Mouse (Mus musculus) megakaryocyte, embryonic 14.5 days (primary cell): ENCODE measurements around the gene Adam17. TPM values are rescaled to one million over a fixed set of nuclear protein-coding genes. Genes with fewer than 3 reads are reported as not detected.

ENCODE experiments used
- H3K27me3 ChIP-seq: replicated peaks from 2 replicates; pipeline ENCODE3; 2012; ENCODE audit warnings: inconsistent platforms
- H3K36me3 ChIP-seq: replicated peaks from 2 replicates; pipeline ENCODE3; 2012; ENCODE audit warnings: low read length, inconsistent platforms, mixed read lengths
- H3K4me1 ChIP-seq: 2 replicates; pipeline ENCODE4 v1.6.1; 2012; ENCODE audit warnings: inconsistent platforms
- H3K4me3 ChIP-seq: replicated peaks from 2 replicates; pipeline ENCODE3; 2012; ENCODE audit warnings: moderate library complexity, mild to moderate bottlenecking, inconsistent platforms
- H3K9me3 ChIP-seq: 2 replicates; pipeline ENCODE4 v1.6.1; 2012; ENCODE audit warnings: inconsistent platforms
- FLI1 ChIP-seq: IDR thresholded peaks from 2 replicates; pipeline ENCODE4 v1.6.1; 2012; ENCODE audit warnings: low read length, inconsistent platforms, mixed read lengths
- GATA1 ChIP-seq: IDR thresholded peaks from 3 replicates; pipeline ENCODE4 v1.6.1; 2012; ENCODE audit warnings: mixed read lengths, low read length, inconsistent platforms, borderline replicate concordance
- polyA plus RNA-seq: library from polyadenylated mRNA; stranded (reverse); fragments of >175 nt; gene quantifications from 2 replicates; pipeline ENCODE4 v1.2.3, GENCODE M21; 2012; ENCODE audit warnings: low replicate concordance; ENCODE audit not compliant: insufficient read depth

The Adam17 gene
- polyA plus RNA-seq, 1 experiment = 12.1 TPM

DNA sequence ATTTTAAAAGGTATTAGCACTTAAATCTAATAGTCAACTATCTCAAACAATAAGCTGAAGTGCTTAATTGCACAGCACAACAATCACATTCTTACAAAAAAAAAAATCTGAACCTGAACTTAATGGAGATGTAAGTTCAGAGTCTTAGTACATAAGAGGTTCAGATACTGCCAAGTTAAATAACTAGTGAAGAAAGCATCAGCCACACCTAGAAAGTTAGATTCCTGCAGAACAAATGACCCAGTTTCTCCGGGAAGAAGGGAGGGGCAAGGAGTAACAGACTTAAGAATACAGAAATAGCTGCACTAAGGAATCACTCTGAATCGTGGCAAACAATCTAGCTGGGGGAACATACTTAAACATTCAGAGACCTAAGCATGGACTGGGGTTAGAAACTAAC, 10.7 kb downstream of the Adam17 start:
- no peaks in the 10 kb centered on the region for H3K9me3 ChIP-seq
- no peak overlapping the region for H3K4me3 ChIP-seq
- peaks cover 49% of the 10 kb centered on the region for H3K36me3 ChIP-seq
- H3K4me1 ChIP-seq = 0 out of 2 replicates have a peak, but pooled peaks cover 3% of the 10 kb centered on the region
- TF ChIP-seq GATA1 = no peak
- TF ChIP-seq FLI1 = no peak
- no peaks in the 10 kb centered on the region for H3K27me3 ChIP-seq

GRCm38 (mm10) chr12:21353681-21354080, 19.8 kb downstream of the Adam17 start:
- no peaks in the 10 kb centered on the region for H3K4me1 ChIP-seq
- no peaks in the 10 kb centered on the region for H3K27me3 ChIP-seq
- peaks cover 69% of the 10 kb centered on the region for H3K36me3 ChIP-seq
- H3K9me3 ChIP-seq = no peaks in the 10 kb centered on the region
- H3K4me3 ChIP-seq = no peak overlapping the region
- TF ChIP-seq GATA1 (no peak), FLI1 (no peak)

- TF ChIP-seq FLI1 (no peak), GATA1 (no peak)
- H3K4me3 ChIP-seq = no peak overlapping the region
- no peaks in the 10 kb centered on the region for H3K4me1 ChIP-seq
- no peaks in the 10 kb centered on the region for H3K9me3 ChIP-seq
- no peaks in the 10 kb centered on the region for H3K27me3 ChIP-seq
- H3K36me3 ChIP-seq = peaks cover 81% of the 10 kb centered on the region
Observed at GRCm38 (mm10) chr12:21350113-21350876, 23.1 kb downstream of the Adam17 start.

DNA sequence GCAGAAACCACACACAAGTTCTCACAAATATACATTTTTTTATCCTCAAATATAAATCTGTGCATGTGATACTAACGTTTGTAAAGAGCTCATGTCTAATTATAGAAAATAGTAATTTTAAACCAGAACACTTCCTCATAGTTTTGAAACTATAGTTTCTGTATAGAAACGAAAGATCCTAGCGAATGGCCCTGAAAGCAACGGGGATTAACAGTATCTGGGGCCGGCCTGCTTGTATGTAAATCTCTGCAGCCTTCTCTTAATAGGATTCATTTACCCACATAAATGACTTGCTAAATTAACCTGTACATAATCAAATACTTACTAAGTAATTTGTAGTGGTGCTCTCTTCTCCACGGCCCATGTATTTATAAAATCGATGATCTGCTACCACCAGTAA, 26.5 kb downstream of the Adam17 start:
- H3K4me1 ChIP-seq = no peaks in the 10 kb centered on the region
- peaks cover 78% of the 10 kb centered on the region for H3K36me3 ChIP-seq
- TF ChIP-seq FLI1 (no peak), GATA1 (no peak)
- no peaks in the 10 kb centered on the region for H3K9me3 ChIP-seq
- no peak overlapping the region for H3K4me3 ChIP-seq
- no peaks in the 10 kb centered on the region for H3K27me3 ChIP-seq

- H3K36me3 ChIP-seq = peaks cover 80% of the 10 kb centered on the region
- 0 out of 2 replicates have a peak, but pooled peaks cover 3% of the 10 kb centered on the region for H3K4me1 ChIP-seq
- TF ChIP-seq GATA1 (no peak), FLI1 (no peak)
- H3K4me3 ChIP-seq = no peak overlapping the region
- H3K9me3 ChIP-seq = no peaks in the 10 kb centered on the region
- no peaks in the 10 kb centered on the region for H3K27me3 ChIP-seq
Observed at GRCm38 (mm10) chr12:21340674-21341073, 32.8 kb downstream of the Adam17 start.

- Histone ChIP-seq H3K36me3 (peaks cover 87% of the 10 kb centered on the region), H3K4me1 (peaks cover 9% of the 10 kb centered on the region; the same call in 1 of the 2 replicates), H3K4me3 (no peak overlapping the region), H3K27me3 (no peaks in the 10 kb centered on the region), H3K9me3 (no peaks in the 10 kb centered on the region)
- TF ChIP-seq FLI1 (no peak), GATA1 (no peak)
Observed at GRCm38 (mm10) chr12:21337171-21337570, 36.3 kb downstream of the Adam17 start.

- Histone ChIP-seq H3K27me3 (no peaks in the 10 kb centered on the region), H3K4me1 (peaks cover 21% of the 10 kb centered on the region), H3K4me3 (no peak overlapping the region), H3K9me3 (no peaks in the 10 kb centered on the region), H3K36me3 (peaks cover 89% of the 10 kb centered on the region)
- TF ChIP-seq GATA1 (no peak), FLI1 (no peak)
Observed at GRCm38 (mm10) chr12:21335869-21336268, 37.6 kb downstream of the Adam17 start.

DNA sequence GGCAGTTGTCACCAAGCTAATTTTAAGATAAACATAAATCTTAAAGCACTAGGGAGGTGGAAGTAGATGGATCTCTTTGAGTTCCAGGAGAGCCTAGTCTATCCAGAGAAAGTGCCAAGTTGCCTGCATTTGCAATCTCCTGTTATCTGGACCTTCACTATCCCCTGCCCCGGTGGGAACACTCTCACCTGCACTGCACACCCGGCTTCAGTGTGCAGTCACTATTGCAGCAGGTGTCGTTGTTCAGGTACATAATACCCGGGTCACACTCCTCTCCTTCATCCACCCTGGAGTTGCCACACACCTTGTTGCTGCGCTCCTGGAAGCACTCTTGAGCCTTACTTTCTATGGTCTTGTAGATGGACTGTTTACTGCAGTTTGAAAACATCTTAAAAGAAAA, 39.7 kb downstream of the Adam17 start:
- no peak for TF ChIP-seq GATA1
- TF ChIP-seq FLI1 = no peak
- no peak overlapping the region for H3K4me3 ChIP-seq
- H3K27me3 ChIP-seq = no peaks in the 10 kb centered on the region
- H3K36me3 ChIP-seq = peaks cover 88% of the 10 kb centered on the region
- H3K9me3 ChIP-seq = no peaks in the 10 kb centered on the region
- H3K4me1 ChIP-seq = peaks cover 23% of the 10 kb centered on the region

- Histone ChIP-seq H3K9me3 (no peaks in the 10 kb centered on the region), H3K4me1 (peaks cover 23% of the 10 kb centered on the region), H3K36me3 (peaks cover 90% of the 10 kb centered on the region), H3K4me3 (no peak overlapping the region), H3K27me3 (no peaks in the 10 kb centered on the region)
- TF ChIP-seq GATA1 = no peak
- no peak for TF ChIP-seq FLI1
Observed at GRCm38 (mm10) chr12:21333021-21333420, 40.4 kb downstream of the Adam17 start.

GRCm38 (mm10) chr12:21331711-21332110, 41.7 kb downstream of the Adam17 start:
- Histone ChIP-seq H3K4me1 (peaks cover 23% of the 10 kb centered on the region), H3K9me3 (no peaks in the 10 kb centered on the region), H3K27me3 (no peaks in the 10 kb centered on the region), H3K36me3 (peaks cover 94% of the 10 kb centered on the region), H3K4me3 (no peak overlapping the region)
- no peak for TF ChIP-seq FLI1
- TF ChIP-seq GATA1 = no peak
